Mouse (Mus musculus): ENCODE measurements at regions not wholly inside any gene's neighbourhood (a gene's known extent, or its start where the extent isn't known, plus 50 kb on each side); places are given as distances from the start of the nearest gene placed in this dataset.

GRCm38 (mm10) chr19:52177088-52177791 lies 86.9 kb upstream of the Ins1 start:
- no peak overlapping the region for H3K27ac ChIP-seq (replicated peaks; ENCODE audit: low read depth, low read length)
- H3K27me3 ChIP-seq (replicated peaks; ENCODE audit: control insufficient read depth, insufficient read depth, low read length): no peaks in the 10 kb centered on the region
- 59% methylated on average over 1 of the region's 1 CpGs for WGBS
- H3K9ac ChIP-seq (ENCODE audit: low read depth, low read length): no peak overlapping the region
- no peaks in the 10 kb centered on the region for H3K36me3 ChIP-seq (ENCODE audit: control insufficient read depth, insufficient read depth, low read length)
- ATAC-seq (ENCODE audit: low read depth) (no peak), DNase-seq (ENCODE audit: low spot score) (no peak)
- no peak overlapping the region for H3K4me2 ChIP-seq (ENCODE audit: low read depth, low read length)
- H3K4me1 ChIP-seq (ENCODE audit: control insufficient read depth, insufficient read depth, low read length): no peaks in the 10 kb centered on the region
- no peak overlapping the region for H3K4me3 ChIP-seq (ENCODE audit: low read depth, low read length)
- H3K9me3 ChIP-seq (ENCODE audit: control insufficient read depth, low read length): no peaks in the 10 kb centered on the region

DNA sequence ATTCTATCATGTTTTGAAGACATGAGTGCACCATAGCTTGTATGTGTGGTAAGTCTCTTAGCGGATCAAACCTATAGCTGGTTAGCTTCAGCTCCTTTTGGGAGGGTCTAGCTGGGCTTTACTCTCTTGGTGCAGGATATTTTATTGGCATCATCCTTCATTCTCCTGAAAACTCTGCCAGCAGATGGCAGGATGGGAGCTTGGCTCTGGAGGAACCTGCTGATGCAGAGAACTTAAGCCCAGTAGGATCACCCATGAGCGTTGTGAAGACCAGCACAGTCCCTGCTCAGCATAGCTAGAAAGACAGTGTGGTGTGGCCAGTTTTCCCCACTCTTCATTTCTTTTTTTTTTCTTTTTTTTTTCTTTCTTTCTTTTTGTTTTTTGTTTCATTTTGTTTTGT lies 70.3 kb upstream of the Ins1 start:
- Histone ChIP-seq H3K36me3 (ENCODE audit: control insufficient read depth, insufficient read depth, low read length) (no peaks in the 10 kb centered on the region), H3K4me1 (ENCODE audit: control insufficient read depth, insufficient read depth, low read length) (no peaks in the 10 kb centered on the region), H3K4me3 (ENCODE audit: low read depth, low read length) (no peak overlapping the region), H3K27ac (replicated peaks; ENCODE audit: low read depth, low read length) (no peak overlapping the region), H3K9me3 (ENCODE audit: control insufficient read depth, low read length) (no peaks in the 10 kb centered on the region), H3K4me2 (ENCODE audit: low read depth, low read length) (no peak overlapping the region), H3K27me3 (replicated peaks; ENCODE audit: control insufficient read depth, insufficient read depth, low read length) (no peaks in the 10 kb centered on the region), H3K9ac (ENCODE audit: low read depth, low read length) (no peak overlapping the region)
- ATAC-seq (ENCODE audit: low read depth): no peak
- WGBS: 74% methylated on average over 2 of the region's 2 CpGs
- DNase-seq (ENCODE audit: low spot score): no peak

DNA sequence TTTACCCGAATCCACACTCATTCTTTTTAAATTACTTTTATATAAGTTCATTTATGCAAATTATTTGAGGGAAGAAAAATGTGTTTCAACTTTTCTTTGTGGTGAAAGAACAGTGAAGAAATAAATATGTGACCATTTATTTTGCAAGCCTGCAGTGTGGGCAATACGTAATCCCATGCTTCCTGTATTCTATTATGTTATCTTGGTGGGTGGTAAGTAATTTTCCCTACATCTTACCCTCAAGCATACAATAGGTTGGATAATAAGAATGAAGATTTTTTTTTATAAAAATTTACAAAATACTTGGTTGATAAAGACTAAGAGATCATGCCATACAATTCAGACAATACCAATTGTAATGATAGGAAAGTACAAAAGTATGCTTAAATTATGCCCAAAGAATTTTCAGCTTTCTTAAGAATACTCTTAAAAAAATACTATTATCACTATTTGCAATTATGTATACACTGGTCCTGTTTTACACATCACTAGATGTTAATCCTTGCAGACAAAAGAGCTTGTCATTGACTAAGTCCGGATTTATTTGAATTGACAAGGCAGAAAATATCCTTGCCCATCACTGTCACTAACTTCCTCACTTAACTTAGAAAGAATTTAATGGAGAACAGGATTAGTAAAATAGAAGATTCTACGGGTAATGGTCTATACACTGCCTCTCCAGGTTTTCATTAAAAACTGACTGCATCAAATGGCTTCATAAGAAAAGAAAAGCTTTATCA lies 64.4 kb upstream of the Ins1 start:
- H3K4me2 ChIP-seq (ENCODE audit: low read depth, low read length): no peak overlapping the region
- H3K27me3 ChIP-seq (replicated peaks; ENCODE audit: control insufficient read depth, insufficient read depth, low read length): no peaks in the 10 kb centered on the region
- H3K27ac ChIP-seq (replicated peaks; ENCODE audit: low read depth, low read length): no peak overlapping the region
- H3K9ac ChIP-seq (ENCODE audit: low read depth, low read length): no peak overlapping the region
- no peaks in the 10 kb centered on the region for H3K36me3 ChIP-seq (ENCODE audit: control insufficient read depth, insufficient read depth, low read length)
- no peak overlapping the region for H3K4me3 ChIP-seq (ENCODE audit: low read depth, low read length)
- no peaks in the 10 kb centered on the region for H3K9me3 ChIP-seq (ENCODE audit: control insufficient read depth, low read length)
- WGBS: 55% methylated on average over 4 of the region's 4 CpGs
- no peaks in the 10 kb centered on the region for H3K4me1 ChIP-seq (ENCODE audit: control insufficient read depth, insufficient read depth, low read length)
- peak; percentile 10 for DNase-seq (ENCODE audit: low spot score)
- ATAC-seq (ENCODE audit: low read depth): no peak

DNA sequence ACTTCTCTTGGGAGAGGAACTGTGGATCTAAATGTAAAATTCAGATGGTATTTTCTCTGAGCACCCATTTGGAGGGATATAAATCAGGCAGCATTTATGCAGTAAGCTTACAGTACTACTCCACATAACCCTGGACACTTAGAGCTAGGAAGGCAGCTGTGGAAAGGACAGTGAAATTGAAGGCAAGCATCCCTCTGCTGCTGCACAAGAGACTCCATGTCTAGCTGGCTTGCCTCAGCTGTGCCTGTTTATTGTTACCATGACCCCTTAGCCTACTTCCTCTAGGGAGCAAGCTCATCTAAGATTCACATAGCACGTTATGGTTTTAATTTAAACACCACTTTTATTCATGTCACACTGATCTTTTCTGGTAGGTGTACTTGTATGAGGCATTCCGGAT lies 56.4 kb upstream of the Ins1 start:
- ATAC-seq (ENCODE audit: low read depth) (no peak), DNase-seq (ENCODE audit: low spot score) (peak; percentile 8)
- 33% methylated on average over 2 of the region's 2 CpGs for WGBS
- no peak overlapping the region for H3K4me3 ChIP-seq (ENCODE audit: low read depth, low read length)
- no peaks in the 10 kb centered on the region for H3K27me3 ChIP-seq (replicated peaks; ENCODE audit: control insufficient read depth, insufficient read depth, low read length)
- H3K9me3 ChIP-seq (ENCODE audit: control insufficient read depth, low read length): no peaks in the 10 kb centered on the region
- no peak overlapping the region for H3K9ac ChIP-seq (ENCODE audit: low read depth, low read length)
- H3K27ac ChIP-seq (replicated peaks; ENCODE audit: low read depth, low read length): no peak overlapping the region
- H3K4me1 ChIP-seq (ENCODE audit: control insufficient read depth, insufficient read depth, low read length): no peaks in the 10 kb centered on the region
- H3K4me2 ChIP-seq (ENCODE audit: low read depth, low read length): no peak overlapping the region
- H3K36me3 ChIP-seq (ENCODE audit: control insufficient read depth, insufficient read depth, low read length): no peaks in the 10 kb centered on the region

Measured in embryonic facial prominence, embryonic 14.5 days (tissue).